Mouse (Mus musculus): Measurements from ENCODE around the gene Rusc2. TPM values are rescaled to one million over a fixed set of nuclear protein-coding genes. Genes with fewer than 3 reads are reported as not detected.

Gene Rusc2
- total and polyA plus RNA-seq, 3 experiments: 2.4 to 7.3 TPM; not detected in 1

DNA sequence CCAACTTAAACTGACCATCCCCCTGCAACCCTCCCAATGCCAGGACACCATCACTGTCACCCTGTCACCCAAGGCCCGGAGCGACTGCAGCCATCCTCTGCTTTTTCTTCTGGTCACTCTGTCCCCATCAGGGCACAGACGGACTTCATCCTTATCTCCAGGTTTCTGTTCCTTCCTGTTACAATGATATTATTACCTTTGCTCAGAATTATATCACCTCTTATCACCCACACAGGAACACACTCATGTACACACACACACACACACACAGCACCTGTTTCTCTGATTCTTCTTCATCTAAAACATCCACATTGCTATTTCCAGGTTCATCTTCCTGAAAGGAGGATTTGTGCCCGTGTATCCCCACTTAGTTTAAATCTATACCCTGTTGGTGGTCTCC, 7.5 kb upstream of the Rusc2 start:
- TF ChIP-seq EP300 (IDR thresholded peaks at IDR 0.05; ENCODE audit: low read depth in 1 of 2, low read length in 2 of 2) (peak; percentile 80 to 85), GATA1 (IDR thresholded peaks at IDR 0.05; ENCODE audit: low read depth, low read length) (peak; percentile 81), ETS1 (IDR thresholded peaks at IDR 0.05; ENCODE audit: low read depth, low read length) (peak; percentile 82), MAFK (IDR thresholded peaks at IDR 0.05; ENCODE audit: borderline replicate concordance, low read depth, low read length) (0 out of 2 replicates have a peak, but pooled peaks have one; percentile 17), SIN3A (IDR thresholded peaks at IDR 0.05; ENCODE audit: low read length) (peak; percentile 75; the same call in 1 of the 2 replicates), ZNF384 (IDR thresholded peaks at IDR 0.05; ENCODE audit: low read depth, low read length) (no peak), TAL1 (IDR thresholded peaks at IDR 0.05; ENCODE audit: low read length) (peak; percentile 47), RAD21 (IDR thresholded peaks at IDR 0.05; ENCODE audit: low read depth, low read length) (no peak), MEF2A (IDR thresholded peaks at IDR 0.05; ENCODE audit: extremely low read depth, insufficient replicate concordance, low read depth, low read length, poor library complexity, severe bottlenecking) (no peak), BHLHE40 (IDR thresholded peaks at IDR 0.05; ENCODE audit: borderline replicate concordance, low read depth, low read length) (peak; percentile 61; the same call in 1 of the 2 replicates), MAZ (IDR thresholded peaks at IDR 0.05; ENCODE audit: low read depth, low read length) (0 out of 2 replicates have a peak, but pooled peaks have one; percentile 34), MXI1 (IDR thresholded peaks at IDR 0.05; ENCODE audit: low read depth, low read length) (peak; percentile 48; the same call in 1 of the 2 replicates), ZKSCAN1 (IDR thresholded peaks at IDR 0.05; ENCODE audit: low read depth, low read length) (no peak), RCOR1 (IDR thresholded peaks at IDR 0.05; ENCODE audit: low read depth, low read length) (peak; percentile 72), TCF12 (IDR thresholded peaks at IDR 0.05; ENCODE audit: low read depth, low read length) (peak; percentile 86)

DNA sequence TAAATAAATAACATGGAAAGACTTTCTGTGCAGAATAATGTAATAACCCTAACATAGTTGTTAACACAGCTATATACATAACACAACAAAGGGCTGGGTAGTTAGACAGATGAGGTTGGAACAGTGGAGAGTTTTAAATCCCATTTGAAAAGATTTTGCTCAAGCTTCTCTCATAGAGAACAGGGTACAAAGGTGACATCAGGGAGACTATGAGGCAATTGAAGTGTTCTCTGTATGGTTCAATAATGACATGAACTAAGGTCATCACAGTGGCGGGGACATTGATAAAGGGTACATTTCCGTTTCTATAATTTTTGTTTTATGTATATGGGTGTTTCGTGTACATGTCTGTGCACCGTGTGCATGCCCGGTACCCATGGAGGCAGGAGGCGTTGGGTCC, 2.2 kb upstream of the Rusc2 start:
- peaks cover 0 to 12% of the 10 kb centered on the region in 2 experiments; a peak in 2 of 4 replicates for H3K36me3 ChIP-seq (ENCODE audit: control insufficient read depth in 1 of 2, insufficient read depth in 2 of 2, low read length in 2 of 2)
- H3K27ac ChIP-seq (ENCODE audit: control insufficient read depth, low read depth, low read length): no peak overlapping the region
- no peak overlapping the region for H3K4me3 ChIP-seq (ENCODE audit: control insufficient read depth in 1 of 2, insufficient read depth in 1 of 2, low read depth in 2 of 2, low read length in 2 of 2)
- DNase-seq (ENCODE audit: low read depth, low spot score): no peak
- H3K27me3 ChIP-seq (ENCODE audit: control insufficient read depth in 1 of 2, insufficient read depth in 2 of 2, low read length in 2 of 2): no peaks in the 10 kb centered on the region
- H3K79me2 ChIP-seq (ENCODE audit: control insufficient read depth, insufficient read depth, low read length, poor library complexity): 0 out of 2 replicates have a peak, but pooled peaks cover 1% of the 10 kb centered on the region
- no peaks in the 10 kb centered on the region for H3K9me3 ChIP-seq (replicated peaks; ENCODE audit: insufficient read depth, low read length)
- TF ChIP-seq POLR2AphosphoS5 (IDR thresholded peaks at IDR 0.05; ENCODE audit: borderline replicate concordance, low read depth, low read length) (no peak), JUND (IDR thresholded peaks at IDR 0.05; ENCODE audit: low read depth, low read length) (no peak), NELFE (IDR thresholded peaks at IDR 0.05; ENCODE audit: low read depth, low read length) (no peak), CHD2 (IDR thresholded peaks at IDR 0.05; ENCODE audit: low read length) (no peak), RAD21 (IDR thresholded peaks at IDR 0.05; ENCODE audit: low read depth, low read length) (no peak), TAL1 (IDR thresholded peaks at IDR 0.05; ENCODE audit: low read length) (no peak), POLR2A (IDR thresholded peaks at IDR 0.05; ENCODE audit: control insufficient read depth in 1 of 2, insufficient read depth in 1 of 2, low read depth in 1 of 2, low read length in 2 of 2, poor library complexity in 1 of 2) (no peak), ZNF384 (IDR thresholded peaks at IDR 0.05; ENCODE audit: low read depth, low read length) (no peak), MXI1 (IDR thresholded peaks at IDR 0.05; ENCODE audit: low read depth, low read length) (no peak), NRF1 (IDR thresholded peaks at IDR 0.05; ENCODE audit: insufficient read depth, low read depth, low read length, poor library complexity, severe bottlenecking) (no peak)
- H3K9ac ChIP-seq (ENCODE audit: control insufficient read depth, low read depth, low read length, poor library complexity, severe bottlenecking): no peak overlapping the region
- H3K4me1 ChIP-seq (ENCODE audit: control insufficient read depth in 1 of 2, insufficient read depth in 2 of 2, low read length in 2 of 2): peaks cover 13 to 21% of the 10 kb centered on the region in 2 experiments

More for the DNA sequence above, 7.5 kb upstream of the Rusc2 start:
- Histone ChIP-seq H3K9ac (ENCODE audit: control insufficient read depth, low read depth, low read length, poor library complexity, severe bottlenecking) (no peak overlapping the region), H3K4me1 (ENCODE audit: control insufficient read depth in 1 of 2, insufficient read depth in 2 of 2, low read length in 2 of 2) (peaks cover 24 to 32% of the 10 kb centered on the region in 2 experiments), H3K4me3 (ENCODE audit: control insufficient read depth in 1 of 2, insufficient read depth in 1 of 2, low read depth in 2 of 2, low read length in 2 of 2) (no peak overlapping the region), H3K36me3 (ENCODE audit: control insufficient read depth in 1 of 2, insufficient read depth in 2 of 2, low read length in 2 of 2) (peaks cover 0 to 24% of the 10 kb centered on the region in 2 experiments; a peak in 2 of 4 replicates), H3K9me3 (replicated peaks; ENCODE audit: insufficient read depth, low read length) (no peaks in the 10 kb centered on the region), H3K27me3 (ENCODE audit: control insufficient read depth in 1 of 2, insufficient read depth in 2 of 2, low read length in 2 of 2) (no peaks in the 10 kb centered on the region), H3K27ac (ENCODE audit: control insufficient read depth, low read depth, low read length) (peak overlapping the region; percentile 60), H3K79me2 (ENCODE audit: control insufficient read depth, insufficient read depth, low read length, poor library complexity) (no peaks in the 10 kb centered on the region)
- peak; percentile 58 for DNase-seq (ENCODE audit: low read depth, low spot score)

Data from MEL (cell line).